Mouse (Mus musculus) cerebellum, adult 18-20 months (tissue): ENCODE measurements around the gene Grn.
"Not testable (repeated sequence)": the region's sequence is repeated elsewhere in the genome, so short reads cannot be mapped to it uniquely, and the experiment has no call there.

Experiments used
- DNase-seq, 2 experiments: peaks; one replicate each; pipeline ENCODE4 v3.0.0; 2021

The Grn gene

DNA sequence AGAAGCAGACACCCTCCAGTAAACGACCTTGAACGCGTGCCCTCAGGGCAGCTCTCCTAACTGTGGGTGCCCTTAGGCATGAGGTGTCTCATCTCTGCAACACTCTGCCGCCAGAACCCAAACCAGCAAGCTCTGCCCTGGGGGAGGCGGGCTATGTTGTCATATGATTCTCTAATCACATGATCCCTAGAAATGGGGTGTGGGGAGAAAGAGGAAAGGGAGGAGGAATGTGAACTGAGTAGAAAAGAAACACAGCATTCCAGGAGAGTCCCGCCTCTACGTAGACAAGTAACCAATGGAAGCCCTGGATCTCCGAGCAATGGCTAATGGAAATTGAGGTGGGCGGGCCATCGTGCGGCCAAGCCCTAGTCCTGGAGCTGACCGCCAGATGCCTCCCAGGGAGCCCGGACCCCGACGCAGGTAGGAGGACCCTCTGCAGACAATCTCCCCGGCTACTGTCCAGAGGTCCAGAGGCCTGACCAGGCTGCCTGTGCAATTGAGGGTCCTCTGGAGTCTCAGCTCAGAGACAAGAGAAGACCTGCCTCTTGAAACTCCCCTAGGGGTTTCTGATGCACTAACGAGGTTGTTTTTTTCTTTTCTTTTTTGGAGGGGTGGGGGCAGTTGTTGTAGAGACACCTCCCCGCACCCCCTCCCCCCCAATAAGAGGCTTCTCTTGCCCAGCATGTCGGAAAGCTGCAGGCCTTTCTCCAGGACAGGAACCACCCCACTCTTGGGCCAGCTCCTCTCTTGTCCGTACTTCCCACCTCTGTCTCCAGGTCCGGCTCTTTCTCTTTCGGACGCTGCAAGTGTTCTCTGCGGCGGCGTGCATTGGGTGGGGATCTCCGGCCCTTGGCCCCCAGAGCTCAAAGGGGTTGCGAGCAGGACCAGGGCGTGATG lies at the start of gene Grn:
TSS of gene Grn (plus strand) at position 195 of the 897 bp plus-strand sequence.
- peak; percentile 88 to 96 for DNase-seq

GRCm38 (mm10) chr11:102381341-102382100 lies 48.6 kb upstream of the Grn start:
- DNase-seq, result no peak

DNA sequence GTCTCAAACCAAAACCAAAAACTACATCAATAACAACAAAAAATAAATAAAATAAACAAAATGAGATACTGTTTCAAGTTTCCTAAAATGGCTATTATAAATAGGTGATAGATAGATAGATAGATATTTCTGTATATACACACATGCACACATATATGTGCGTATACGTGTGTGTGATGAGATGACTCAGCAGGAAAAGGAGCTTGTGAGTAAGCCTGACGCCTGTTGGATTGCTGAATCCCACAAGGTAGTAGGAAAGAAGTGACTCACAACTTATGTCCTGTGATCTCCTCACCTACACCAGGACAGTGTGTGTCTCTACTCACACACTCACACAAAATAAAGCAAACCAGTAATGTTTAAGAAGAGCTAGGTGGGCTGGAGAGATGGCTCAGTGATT lies 47.3 kb upstream of the Grn start:
- DNase-seq, result no peak

GRCm38 (mm10) chr11:102383365-102384136 lies 46.6 kb upstream of the Grn start:
- peak; percentile 50 to 63 for DNase-seq

- DNase-seq, result peak in 1 of 2 experiments; percentile 40
Measured at GRCm38 (mm10) chr11:102384418-102384817, 45.7 kb upstream of the Grn start.

DNA sequence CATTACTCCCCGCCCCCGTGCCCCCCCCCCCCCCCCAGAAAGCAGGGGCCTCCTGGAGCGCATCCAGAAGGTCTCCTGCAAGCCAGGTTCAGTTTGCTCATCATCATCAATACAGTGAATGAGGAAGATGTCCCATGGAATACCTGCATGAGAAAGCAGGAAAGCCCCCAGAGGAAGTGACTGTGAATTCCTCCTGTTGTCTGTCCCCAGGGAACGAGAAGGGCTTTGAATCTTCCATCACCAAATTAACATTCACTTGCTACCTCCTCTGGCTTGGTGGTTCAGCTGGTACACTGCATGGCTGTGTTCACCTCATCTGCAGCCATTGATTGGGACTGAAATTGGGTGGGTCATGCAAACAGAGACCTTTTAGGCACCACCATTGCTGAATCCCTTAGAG lies 45.0 kb upstream of the Grn start:
- no peak for DNase-seq

DNA sequence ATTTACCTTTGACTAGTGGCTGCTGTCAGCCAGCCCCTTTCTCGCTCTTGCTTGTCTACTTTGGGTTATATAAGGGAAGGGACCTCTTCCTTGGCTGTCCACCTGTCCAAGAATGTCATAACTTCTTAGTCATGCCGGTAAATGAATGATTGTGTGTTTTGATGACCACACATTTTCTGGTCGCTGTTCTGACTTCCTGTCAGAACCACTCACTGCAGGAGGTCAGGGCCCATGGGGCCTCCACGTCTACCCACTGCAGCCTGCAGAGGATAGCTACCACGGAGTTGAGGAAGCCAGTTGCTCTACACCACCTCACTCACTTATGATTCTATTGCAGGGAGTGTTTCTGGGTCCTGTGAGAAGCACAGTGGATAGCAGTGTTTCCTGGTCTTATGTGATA lies 44.0 kb upstream of the Grn start:
- no peak for DNase-seq

DNA sequence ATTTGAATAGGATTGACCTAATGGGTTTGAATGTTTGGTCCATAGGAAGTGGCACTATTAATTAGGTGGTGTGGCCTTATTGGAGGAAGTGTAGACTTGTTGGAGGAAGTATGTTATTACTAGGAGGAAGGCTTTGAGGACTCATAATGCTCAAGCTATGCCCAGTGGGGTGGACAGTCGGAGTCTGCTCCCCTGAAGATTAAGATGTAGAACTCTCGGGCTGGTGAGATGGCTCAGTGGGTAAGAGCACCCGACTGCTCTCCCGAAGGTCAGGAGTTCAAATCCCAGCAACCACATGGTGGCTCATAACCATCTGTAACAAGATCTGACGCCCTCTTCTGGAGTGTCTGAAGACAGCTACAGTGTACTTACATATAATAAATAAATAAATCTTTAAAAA lies 40.7 kb upstream of the Grn start:
- not testable (repeated sequence) for DNase-seq

DNA sequence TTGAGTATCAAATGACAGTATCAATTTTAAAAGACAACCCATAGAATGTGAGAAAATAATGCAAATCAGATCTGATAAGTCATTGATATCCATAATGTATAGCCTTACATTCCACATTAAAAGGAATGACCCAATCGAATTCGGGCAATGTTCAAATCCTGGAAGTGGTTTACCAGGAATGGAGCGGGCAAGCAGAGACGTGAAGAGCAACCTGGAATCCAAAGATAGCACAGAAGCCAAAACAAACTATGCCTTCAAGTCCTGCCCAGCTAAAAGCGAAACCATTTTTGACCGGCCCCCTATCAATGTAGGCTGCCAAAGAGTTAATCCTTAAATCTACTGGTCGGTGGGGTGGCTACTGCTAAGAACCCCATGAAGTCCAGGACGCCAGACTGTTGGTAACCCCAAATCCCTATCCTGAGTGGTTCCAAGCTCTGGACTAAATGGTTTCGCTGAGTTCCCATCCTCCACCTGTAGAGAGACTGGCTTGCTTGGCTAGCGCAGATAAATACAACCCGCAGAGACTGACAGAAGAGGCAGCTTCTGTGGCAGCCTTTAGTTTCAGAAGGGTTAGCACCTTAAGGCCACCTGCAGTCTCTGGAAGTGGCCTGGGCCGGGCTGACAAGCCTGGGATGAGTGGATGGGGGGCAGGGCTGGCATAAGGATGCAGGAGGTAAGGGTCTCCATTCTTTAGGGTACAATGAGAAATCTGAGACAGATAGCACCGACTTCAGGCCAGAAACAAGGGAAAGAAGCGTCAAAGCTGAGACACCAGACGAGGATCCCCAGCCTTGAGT lies 37.5 kb upstream of the Grn start:
- peak in 1 of 2 experiments; percentile 58 for DNase-seq

- DNase-seq, result peak; percentile 98
Measured at GRCm38 (mm10) chr11:102393238-102393634, 36.9 kb upstream of the Grn start, which contains the start of gene Rundc3a. TSS of gene Rundc3a (plus strand) at chr11:102393403.

DNA sequence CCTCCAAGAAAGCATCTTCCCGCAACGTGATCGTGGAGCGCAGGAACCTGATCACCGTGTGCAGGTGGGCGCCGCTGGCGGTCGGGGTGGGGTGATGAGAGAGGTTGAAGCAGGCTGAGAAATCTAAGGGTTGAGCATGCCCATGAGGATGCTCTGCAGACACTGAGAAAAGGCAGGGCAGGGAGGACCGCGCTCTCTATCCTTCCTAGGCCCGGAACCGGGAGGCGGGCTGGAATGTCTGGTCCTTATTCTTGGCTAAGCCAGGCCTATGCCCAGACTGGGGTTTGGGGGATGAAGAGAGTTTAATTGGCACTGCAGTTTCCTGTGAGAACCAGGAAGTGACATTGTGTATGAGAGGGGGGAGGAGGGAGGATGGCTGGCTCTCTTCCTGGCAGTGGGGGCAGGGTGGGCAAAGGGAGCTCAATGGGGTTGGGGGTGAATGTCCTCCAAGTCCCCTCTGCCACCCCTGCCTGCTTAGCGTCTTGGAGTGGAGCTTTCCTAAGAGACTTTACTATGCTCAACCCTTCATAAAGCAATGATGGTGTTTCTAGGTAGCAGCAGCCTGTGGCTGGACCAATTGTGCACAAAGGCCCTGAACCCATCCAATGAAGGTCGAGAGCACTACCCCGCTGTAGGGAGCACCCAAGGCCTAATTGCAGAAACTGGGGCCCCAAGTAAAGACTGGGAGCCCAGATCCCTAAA lies 36.2 kb upstream of the Grn start:
- DNase-seq, result peak; percentile 65 to 66

- DNase-seq, result peak; percentile 57 to 64
Measured at GRCm38 (mm10) chr11:102394421-102395124, 35.5 kb upstream of the Grn start.

DNA sequence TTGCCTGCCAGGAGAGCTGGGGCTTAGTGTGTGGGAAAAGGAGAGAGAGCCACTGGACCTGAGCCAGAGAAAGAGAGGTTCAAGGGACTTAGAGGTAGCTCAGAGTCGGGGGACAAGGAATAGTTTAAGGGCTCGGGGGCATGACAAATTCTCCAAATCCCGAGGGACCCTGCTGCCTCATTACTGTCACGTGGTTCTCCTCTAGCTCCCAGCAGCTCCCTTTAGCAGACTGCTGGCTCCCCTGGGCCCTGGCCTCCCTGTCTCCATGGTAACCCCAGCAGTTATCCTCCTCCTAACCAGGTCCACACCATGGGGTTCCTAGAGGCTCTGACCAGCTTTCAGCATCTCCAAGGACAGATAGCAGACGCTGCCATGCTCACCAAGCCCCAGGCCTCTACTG lies 34.9 kb upstream of the Grn start:
- peak in 1 of 2 experiments; percentile 54 for DNase-seq

DNA sequence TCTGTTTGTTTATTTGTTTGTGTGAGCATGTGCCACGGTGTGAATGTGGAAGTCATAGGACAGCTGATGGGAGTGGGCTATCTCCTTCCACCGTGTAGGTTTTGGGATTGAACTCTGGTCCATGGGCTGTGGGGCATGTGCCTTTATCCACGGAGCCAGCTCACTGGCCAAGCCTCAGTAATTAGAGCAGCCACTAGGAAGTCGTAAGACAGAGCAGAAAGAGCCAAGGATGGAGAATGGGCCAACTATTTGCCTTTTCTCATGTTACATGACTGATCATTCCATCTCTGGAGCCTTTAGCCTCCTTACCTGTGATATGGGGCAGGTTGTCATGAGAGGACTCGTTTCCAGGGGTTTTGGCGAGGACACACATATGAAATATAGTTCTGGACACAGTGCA lies 33.9 kb upstream of the Grn start:
- peak in 1 of 2 experiments; percentile 46 for DNase-seq

- peak in 1 of 2 experiments; percentile 51 for DNase-seq
Measured at GRCm38 (mm10) chr11:102396671-102397141, 33.4 kb upstream of the Grn start.

DNA sequence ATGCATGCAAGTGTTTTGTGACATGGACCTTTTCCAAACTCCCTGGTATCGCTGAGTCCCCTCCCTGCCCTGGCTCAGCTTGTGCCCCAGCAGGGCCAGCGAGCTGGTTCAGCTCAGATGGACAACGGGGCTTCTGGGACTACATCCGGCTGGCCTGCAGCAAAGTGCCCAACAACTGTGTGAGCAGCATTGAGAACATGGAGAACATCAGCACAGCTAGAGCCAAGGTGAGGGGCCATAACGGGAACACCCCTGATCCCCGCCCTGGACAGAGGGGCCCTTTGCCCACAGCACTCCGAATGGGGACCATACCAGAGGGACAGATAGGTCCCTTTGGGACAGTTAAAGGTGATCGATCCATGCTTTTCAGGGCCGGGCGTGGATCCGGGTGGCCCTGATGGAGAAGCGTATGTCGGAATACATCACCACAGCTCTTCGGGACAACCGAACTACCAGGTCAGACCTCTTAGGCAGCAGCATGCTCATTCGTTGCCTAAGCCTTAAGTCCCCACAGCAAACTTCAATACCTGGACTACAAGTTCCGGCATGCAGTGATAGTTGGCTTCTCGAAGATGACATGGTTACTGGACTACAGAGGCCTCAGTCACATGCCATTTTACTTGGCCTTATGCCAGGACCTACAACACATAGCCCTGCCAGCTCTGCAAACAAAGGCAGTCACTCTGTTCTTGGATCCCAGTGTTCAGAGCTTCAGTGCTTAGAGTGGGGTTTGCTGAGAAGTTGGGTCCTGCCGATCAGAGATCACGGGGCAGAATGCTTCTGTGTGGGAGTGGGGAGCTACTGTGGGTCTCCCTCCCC lies 31.9 kb upstream of the Grn start:
- DNase-seq, result peak; percentile 69 to 77

DNA sequence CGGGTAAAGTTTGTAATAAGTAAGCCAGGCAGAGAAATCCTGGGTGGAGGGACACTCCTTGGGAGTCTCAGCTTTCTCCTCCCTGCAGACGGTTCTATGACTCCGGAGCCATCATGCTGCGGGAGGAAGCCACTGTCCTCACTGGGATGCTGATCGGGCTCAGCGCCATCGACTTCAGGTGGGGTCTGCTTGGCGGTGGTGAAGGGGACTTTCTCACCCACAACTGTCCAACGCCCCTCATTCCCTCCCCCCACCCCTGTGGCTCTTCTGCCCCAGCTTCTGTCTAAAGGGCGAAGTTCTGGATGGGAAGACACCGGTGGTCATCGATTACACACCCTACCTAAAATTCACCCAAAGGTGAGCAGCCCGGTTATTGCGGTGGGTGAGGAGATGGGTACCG lies 31.0 kb upstream of the Grn start:
- DNase-seq, result no peak

DNA sequence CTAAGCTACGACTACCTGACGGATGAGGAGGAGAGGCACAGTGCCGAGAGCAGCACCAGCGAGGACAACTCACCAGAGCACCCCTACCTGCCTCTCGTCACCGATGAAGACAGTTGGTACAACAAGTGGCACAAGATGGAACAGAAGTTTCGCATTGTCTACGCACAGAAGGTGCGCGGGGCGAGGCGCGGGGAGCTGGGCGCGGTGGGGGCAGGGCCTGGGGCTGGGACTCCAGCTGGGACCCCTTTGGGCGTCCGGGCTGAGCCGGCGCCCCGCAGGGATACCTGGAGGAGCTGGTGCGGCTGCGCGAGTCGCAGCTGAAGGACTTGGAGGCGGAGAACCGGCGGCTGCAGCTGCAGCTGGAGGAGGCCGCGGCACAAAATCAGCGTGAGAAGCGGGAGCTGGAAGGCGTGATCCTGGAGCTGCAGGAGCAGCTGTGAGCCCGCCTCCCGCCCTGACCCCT lies 30.5 kb upstream of the Grn start:
- peak in 1 of 2 experiments; percentile 44 for DNase-seq

DNA sequence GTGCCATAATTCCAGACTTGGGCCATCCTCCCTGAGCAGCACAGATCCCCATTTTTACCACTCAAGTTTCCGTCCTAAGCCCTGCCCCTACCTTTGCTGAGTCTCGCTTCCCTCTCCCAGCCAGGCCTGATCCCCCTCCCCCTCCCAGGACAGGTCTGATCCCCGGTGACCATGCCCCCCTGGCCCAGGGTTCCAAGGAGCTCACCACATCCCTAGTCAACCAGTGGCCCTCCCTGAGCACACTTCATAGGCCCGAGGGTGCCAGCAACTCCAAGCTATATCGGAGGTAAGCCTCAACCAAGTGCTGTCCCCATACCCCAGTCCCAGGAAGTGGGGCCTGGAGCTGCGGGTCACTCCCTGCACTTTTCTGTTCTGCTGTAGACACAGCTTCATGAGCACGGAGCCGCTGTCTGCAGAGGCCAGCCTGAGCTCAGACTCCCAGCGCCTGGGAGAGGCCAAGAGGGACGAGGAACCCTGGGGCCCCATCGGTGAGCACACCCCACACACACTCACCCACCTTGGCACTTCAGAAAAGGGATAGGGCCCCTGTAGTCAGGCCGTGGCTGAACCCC lies 29.5 kb upstream of the Grn start:
- no peak for DNase-seq
